Mouse (Mus musculus) spleen, postnatal 10 days (tissue): ENCODE results near the gene Slc37a2.
A peak's percentile ranks its signal among the peaks of the same experiment; 100 is the strongest.
"Not testable (repeated sequence)": the region's sequence is repeated elsewhere in the genome, so short reads cannot be mapped to it uniquely, and the experiment has no call there.

Experiments
- DNase-seq, 2 experiments: peaks; one replicate each; pipeline ENCODE4 v3.0.0; 2021 to 2022; ENCODE audit warnings: low spot score in 2 of 2

Gene Slc37a2

DNA sequence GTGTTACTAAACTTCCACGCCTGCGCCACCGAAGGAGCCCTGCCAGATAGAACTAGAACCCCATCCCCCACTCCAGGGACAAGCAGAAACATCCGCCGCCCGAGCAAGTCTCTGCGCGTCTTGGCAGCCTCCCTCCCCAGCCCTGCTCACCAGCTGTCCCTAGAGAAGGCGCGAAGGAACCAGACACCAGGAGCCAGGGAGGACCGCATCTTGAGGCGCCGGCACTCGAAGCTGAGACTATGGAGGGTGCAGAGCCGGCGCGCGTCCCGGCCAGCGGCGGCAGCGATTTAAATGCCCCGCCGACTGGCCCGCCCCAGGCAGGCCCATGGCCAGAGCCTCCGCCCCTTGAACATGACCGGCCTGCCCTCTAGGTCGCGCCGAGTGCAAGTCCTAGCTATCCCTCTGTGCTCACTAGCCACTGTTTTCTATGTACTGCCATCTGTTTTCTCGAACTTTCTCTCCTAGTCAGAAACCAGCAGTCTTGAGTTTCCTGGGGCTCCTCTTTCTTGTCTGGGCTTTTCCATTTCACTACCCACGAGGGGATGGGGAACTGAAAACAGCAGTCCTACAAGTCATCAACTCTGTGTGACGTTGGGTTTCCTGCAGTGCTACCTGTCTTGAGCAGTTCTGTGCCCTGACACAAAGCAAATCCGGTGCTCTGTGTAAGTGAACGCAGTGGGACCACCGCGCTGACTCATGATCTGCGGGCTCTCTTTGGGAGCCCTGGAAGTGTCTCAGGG is at the start of gene Slc37a2:
Gene Slc37a2 (minus strand): TSS at position 590 of the 740 bp plus-strand sequence.
- peak; percentile 25 to 56 for DNase-seq

DNA sequence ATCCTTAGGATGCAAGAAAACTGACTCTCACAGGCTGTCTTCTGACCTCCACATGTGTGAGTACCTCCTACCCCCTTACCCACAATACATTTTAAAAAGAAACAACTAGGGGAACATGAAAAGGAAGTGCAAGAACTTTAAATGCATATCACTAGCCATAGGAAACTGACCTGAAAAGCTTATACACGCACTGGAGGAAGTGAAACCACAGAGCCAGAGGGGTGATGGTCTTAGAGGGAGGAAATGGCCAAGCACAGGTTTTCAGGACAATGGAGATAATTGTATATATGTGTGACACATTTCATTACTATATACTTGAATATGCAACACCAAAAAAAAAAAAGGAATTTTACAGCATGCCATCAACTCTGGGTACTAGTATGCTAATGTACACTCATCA is 46.2 kb upstream of the Slc37a2 start:
- no peak for DNase-seq

DNA sequence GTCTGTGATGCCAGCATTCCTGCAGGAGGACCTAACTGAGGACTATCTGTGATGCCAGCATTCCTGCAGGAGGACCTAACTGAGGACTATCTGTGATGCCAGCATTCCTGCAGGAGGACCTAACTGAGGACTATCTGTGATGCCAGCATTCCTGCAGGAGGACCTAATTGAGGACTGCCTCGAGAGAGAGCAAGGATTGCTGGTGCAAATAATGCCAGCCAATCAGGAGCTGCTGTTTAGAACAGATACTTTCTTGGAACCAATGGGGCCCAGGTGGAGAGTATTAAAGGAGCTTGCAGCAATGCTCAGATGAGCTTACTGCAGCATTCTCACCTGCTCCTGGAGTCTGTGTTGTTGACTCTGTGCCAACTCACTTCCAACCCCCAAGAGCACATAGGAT is 45.0 kb upstream of the Slc37a2 start:
- not testable (repeated sequence) for DNase-seq

DNA sequence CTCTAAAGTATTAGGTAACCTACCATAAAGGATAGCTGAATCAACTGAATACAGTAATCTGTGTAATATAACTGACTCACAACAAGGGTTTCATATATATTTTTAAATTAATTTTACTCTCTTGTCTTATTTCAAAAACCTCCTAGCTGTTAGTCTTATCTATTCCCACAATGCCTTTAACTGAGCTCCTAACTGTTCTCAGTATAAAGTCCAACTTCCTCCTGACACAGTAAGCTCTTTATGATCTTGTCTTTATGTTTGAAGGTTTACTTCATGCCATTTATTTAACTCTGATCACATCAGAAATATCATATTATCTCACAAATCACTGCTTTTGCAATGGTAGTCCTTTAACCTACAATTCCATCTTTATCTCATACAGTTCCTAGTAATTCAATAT is 40.0 kb upstream of the Slc37a2 start:
- no peak for DNase-seq

DNA sequence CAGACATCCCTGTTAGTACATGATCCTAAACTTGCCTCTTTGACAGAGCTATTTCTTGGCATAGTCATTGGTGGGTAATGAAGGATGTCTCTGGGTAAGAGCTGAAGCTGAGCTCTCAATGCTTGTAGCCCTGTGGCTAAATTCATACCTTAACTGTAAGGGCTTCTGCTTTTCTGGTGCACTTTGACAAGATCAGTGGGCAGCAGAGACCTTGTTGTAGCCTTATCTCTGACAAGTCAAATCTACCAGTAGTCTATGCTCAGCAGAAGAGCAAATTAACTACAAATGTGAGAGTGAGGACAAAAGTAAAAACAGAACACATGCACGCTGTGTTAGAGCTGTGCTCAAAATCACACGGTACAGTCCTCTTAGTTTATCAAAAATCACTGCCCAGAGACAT is 11.1 kb upstream of the Slc37a2 start:
- no peak for DNase-seq

DNA sequence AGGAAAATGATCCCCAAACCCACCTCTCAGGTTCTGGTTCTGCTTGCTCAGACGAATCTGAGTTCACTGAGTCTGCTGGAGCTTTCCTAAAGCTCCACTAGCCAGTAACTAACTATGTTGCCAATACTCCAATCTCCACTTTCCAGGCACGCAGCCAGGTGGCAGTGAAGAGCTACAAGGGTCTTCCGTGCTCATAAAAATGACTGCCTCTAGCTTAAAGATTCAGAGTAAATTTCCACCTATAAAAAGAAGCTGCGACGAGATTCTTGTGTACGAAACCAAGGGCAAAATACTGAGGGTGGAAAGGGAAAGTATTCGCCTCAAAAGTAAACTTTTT is 319 bp upstream of the Slc37a2 start:
- DNase-seq = peak in 1 of 2 experiments; percentile 62

DNA sequence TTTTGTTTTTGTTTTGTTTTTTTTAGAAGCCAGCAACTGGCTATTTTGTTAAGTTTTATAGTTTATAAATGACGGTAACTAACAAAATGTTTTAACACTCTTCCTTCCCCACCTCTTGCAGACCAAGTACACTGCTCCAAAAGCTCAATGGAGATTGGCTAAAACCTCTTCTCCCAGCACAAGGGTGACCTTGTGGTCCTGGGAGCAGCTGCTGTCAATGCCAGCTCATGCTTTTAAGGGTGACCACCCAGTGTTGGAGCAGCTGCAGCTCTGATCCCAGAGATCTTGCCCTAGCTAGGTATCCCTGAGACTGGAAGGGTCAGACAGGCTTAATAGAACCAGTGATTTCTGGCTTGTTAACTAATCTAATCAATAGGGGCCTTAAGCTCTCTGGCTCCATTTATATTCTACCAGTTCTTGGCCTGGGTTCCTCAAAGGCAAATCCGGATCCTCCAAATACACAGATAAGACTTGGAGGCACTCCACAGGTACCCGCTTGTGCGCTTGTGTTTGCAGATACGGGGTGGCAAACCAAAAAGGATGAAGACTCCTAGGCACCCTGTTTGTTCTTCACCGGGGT is 917 bp downstream of the Slc37a2 start:
- DNase-seq = no peak

DNA sequence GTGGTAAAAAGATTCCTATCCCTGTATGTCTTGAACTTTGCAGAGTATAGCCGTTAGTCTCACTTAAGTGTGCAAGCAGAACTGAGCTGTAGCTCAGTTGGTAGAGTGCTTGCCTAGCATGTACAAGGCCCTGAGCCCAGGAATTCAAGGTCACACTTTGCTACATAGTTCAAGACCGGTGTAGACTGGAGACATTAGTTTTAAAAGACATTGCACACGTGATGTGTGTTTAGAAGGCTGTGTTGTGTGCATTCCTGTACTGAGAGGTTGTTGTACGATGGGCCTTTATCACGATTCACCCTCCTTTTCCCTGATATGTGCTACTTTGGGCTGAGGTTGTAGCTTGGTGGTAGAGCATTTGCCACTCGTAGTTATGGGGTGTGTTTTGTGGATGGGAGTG is 4.9 kb downstream of the Slc37a2 start:
- DNase-seq = no peak

DNA sequence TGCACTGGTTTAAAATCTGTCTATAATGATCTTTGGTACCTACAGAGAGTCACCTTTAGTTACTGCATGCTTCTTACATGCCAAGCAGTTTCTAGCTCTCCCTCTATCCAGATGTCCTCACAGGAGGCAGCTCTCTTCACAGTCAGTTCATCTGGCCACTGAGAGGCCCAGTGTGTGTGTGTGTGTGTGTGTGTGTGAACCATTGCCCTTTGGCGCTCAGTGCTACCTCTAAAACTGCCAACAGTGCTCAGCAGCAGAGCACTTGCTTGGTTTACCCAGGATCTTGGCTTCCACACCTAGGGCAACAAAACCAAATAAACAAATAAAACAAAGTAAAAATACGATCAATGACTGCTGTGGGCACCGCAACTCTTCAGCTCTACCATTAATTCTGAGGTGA is 5.6 kb downstream of the Slc37a2 start:
- DNase-seq = no peak

DNA sequence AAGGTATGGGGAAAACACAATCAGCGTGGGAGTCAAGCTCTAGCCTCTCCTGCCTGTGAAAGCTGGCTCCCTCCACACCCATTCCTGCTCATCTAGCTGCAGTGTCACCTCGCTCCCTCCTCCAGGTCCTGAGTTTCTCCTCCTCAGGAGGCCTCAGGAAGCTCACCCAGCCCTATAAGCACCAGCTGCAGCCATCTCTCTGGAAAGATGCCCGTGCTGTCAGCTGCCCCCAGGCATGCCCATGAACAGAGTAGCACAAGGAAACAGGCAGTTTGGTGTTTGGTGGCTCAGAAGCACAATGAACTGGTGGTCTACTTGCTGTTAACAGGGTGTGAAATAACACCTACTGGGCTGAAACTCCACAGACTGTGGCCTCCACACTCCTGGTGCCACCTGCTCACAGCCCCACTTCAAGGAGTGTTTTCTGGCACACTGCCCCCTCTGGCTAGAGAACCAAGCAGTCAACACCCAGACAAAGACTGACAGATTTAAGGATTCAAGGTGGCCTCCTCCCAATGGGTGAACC is 7.1 kb downstream of the Slc37a2 start:
- DNase-seq = no peak

DNA sequence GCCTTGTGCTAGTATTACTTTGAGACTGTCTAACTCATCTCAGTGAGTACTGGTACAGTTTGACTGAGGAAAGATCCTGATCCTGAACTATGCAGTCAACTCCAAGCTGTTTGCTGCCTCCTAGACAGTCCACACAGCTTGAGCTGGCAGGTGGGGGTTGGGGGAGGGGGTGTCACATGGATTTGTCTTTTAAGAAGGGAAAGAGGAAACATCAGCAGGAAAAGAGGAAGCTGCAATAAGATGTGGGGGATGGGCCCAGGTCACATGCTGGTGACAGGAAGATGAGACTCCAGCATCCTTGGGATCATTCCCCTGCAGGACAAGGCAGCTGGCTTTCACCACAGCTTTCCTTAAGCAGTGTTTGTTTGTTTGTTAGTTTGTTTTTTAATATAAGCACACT is 8.1 kb downstream of the Slc37a2 start:
- DNase-seq = no peak

DNA sequence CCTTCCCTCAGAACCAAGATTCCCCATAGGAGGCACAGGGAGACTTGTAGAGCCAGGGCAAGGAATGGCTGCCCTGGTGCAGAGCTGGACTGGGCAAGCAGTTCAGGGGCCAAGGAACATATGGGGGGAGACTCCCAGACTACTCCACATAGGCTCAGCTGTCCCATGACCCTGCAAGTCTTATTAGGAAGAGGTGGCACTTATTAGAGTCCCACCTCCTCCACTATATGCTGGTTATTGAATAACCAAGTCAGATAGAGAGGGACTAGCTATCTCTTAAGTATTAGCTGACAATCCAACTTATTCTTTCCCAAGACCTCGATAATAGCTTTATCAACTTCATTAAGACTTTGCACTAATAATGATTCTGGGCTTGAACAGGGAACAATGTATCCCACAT is 9.7 kb downstream of the Slc37a2 start:
- no peak for DNase-seq

DNA sequence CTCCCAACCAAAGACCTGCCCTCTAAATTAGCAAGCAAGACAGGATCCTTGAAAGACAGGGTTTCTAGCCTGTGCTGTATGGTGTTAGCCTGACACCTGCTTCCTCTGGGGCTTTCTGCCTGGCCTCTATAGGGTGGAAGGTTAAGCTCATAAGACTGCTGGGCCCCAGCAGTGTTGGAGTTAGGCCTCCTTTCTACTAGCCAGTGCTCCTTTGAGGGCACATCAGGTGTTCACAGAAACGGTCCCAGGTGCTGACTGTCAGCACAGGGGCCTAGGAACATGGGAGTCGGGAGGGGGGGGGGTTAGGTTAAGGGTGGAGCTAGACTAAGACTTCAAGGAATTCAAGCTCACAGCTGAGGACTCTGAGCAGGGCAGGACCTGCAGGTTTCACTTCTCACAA is 10.1 kb downstream of the Slc37a2 start:
- no peak for DNase-seq

DNA sequence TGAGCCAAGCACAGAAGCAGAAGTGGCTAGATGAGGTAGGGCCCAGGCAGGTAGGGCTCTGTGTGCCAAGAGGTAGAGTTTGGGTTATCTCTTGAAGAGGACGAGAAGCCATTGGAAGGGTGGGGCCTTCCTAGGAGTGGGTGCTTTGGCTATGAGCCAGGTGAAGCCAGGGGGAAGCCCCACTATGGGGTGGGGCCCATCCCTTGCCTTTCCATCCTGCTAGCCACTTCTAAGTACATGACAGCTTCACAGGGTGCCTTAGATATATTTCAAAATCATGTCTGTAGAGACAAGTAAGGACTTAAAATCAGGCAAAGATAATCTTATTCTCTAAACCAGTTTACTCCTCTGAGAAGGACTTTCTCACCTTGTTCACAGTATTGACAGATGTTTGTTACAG is 10.9 kb downstream of the Slc37a2 start:
- no peak for DNase-seq

DNA sequence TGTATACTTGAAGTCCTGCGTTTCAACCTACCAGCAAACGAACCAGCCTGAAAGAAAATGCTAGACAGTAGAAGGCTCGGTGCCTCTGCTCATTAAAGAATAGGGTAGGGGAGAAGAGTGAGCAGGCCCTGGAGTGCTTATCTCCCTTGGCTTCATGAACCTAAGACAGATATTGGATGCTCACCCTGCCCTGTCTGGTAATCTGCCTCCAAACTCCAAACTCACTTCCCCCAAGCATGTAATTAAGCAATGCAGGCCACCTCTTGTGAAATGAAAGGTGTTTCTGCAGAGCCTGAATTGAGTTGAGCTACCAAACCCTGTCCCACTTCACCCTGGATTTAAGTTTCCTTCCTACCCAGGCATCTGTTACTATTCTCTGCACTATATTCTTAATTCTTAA is 12.8 kb downstream of the Slc37a2 start:
- DNase-seq = no peak

DNA sequence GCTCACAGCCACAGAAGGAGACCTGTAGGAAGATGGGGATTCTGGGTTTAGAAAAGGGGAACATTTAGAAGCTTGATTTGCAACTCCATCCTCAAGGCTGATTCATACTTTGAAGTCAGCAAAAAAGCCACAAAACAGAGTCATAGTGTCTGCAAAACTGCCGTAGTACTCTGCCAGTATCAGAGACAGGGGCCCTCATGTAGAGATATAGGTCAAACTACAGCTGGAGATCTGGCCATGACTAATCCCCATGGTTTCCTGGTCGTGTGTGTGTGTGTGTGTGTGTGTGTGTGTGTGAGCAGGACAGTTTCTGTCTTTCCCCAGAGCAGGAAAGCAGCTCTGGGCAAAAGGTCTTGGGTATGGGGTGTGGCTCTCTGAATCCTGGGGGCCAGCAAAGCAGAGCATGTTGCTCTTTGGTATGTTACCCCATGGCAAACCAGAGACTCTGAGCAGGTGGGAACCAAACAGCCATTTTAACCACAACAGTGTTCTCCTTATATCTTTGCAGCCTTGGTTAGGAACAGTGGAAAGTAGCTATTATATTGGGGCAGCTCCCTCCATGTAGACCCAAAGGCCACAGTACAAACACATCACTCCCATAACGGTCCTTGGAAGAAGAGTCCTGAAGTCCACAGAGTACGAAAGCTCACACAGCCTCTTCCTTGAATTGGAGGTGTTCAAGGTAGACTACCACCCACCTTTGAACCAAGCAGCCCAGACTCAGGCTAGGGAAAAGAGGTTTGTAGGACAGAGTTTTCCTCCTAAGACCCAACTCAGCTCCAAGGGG is 19.4 kb downstream of the Slc37a2 start:
- DNase-seq = no peak

DNA sequence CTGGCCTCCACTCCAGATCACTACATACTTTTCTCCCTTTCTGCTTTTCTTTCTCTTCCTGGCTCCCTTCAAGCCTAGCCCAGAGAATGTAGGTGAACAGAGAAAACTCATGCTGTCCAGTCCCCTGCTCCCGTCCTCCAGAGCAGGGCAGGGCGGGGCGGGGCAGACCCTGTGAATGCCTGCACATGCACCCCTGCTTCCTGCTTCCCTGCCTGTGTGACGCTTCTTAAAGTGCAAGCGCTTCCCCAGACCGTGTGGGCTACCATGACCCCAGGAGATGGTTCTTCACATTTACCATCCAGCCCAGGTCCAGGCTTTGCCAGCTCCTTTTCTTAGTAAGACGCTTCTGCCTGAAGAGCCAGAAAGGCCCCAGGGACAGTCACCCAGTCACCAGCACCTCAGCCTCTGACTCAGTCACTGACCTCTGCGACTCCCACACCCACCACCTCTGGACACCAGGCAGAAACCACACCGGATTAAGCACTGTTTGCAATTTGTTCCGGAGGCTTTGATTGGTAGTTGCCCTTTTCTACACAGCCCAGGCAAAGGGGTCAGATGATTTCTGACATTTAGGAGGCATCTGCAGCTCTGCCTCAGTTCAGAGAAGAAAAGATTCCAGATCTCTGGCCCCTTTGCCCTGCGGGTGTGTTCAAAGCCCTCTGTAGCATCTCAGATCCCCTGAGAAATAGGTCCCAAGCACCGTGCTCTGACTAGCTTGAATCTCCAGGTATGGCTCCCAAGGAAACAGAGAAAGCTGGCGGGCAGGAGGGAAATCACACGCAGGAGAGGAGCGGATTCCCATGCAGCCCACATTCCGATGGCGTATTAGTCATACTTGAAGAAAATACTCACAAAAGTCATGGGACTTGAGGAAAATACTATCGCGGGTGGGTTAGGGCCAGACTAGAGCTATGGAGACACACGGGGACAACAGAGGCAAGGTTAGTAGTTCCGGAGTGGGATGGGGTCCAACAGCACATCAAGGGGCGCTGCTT is 23.0 kb downstream of the Slc37a2 start:
- no peak for DNase-seq

DNA sequence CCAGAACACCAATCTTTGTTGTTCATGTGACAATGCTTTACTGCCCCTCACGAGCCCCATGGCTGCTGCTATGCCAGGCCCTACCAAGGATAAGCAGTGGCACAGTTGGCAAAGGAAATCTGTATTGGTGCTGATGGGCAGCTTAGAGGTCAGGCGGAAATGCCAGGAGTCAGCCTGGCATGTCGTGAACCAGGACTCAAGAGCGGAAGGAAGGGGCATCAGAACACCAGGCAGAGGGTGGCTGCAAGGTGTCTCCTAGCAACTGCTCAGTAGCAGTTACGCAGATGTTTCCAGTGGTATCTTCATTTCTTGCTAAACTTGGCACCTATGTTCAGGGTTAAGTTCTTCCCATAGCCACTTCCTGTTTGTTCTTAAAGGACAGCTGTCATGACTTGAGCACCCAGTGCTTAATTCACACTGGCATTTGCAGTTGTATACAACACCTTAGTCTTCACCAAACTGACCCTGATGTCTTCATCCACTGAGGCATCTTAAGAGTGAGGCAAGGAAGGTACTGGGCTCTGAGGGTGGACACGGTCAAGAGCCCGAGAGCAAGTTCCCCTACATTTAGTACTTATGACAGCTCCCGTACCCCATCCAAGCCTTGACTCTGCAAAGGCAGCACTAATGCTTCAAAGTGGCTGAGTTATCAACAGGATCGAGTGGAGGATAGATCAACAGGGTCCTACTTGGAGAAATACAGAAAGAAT is 24.9 kb downstream of the Slc37a2 start:
- no peak for DNase-seq

DNA sequence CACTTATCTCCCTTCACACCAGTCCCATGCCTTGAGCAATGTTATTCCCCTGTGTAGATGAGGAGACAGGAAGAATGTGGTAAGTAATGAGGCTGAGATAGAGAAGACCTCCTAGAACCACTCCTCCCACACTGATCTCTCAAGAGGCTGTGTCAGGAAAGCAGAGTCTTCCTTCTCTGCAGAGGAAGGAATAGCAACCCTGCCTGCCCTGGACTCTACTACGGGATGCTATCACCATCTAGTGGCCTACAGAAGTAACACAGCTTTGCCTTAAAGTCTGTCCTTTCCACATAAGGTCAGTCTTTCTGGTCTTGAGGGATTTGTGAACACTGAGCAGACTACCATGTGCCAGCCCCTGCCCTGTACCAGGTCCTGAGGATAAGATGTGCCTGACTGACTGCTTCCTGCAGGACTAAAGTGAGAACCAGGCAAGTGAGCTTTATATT is 25.6 kb downstream of the Slc37a2 start:
- DNase-seq = peak in 1 of 2 experiments; percentile 48

DNA sequence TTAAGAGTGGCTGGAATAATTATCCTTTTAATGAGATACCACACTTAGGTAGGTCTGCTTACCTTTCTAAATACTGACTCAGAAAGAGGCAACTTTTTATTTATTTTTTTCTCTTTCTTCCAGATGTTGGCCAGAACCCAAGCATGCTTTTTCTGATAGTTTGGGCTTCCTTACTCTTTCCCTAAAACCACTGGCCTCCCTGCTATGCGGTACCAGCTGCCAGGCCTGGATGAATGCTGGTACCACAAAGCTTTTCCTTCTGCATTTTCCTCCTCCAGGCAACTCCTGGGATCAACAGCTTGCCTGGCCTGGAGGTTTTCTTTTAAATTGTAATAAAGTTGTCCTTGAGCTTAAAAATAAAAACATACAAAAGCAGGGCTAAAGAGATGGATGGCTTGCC is 30.0 kb downstream of the Slc37a2 start:
- no peak for DNase-seq

DNA sequence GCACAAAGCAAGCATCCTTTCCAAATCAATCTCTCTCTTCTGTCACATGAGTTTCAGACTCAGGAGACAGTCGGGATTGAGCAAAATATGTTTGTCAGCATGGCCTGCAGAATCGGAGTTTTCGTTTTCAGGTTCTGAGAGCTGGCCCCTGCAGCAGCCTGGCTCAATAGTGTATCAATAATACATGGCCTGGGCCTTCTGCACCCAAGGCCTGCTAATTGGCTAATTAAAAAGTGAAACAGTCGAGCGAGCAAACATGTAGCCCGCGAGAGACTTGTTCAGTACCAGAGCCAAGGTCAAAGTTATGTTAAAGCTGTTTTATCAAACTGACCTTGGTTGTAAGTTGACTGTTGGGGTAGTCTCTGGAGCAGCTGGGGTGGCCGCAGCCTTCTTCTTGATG is 34.8 kb downstream of the Slc37a2 start:
- no peak for DNase-seq
